Mouse (Mus musculus) liver, embryonic 14.5 days (tissue): ENCODE data around the gene Rpgrip1l. TPM values are rescaled to one million over a fixed set of nuclear protein-coding genes. Genes with fewer than 3 reads are reported as not detected.

Experiments used
- ATAC-seq: fragments of 200-750 bp; cut with Nextera tagmentation; 2 replicates; pipeline ENCODE4 v1.8.0; 2017; ENCODE audit warnings: moderate number of reproducible peaks, mild to moderate bottlenecking, moderate library complexity; ENCODE audit not compliant: insufficient read depth
- DNase-seq, 3 experiments: peaks; one replicate each; pipeline ENCODE4 v3.0.0-alpha.2; 2012 to 2013; ENCODE audit warnings: low read depth in 3 of 3, low spot score in 3 of 3
- H3K27ac ChIP-seq: fragments of 300-500 bp; sonication (generic); 2 replicates; pipeline ENCODE4 v1.5.1; 2014; ENCODE audit warnings: moderate library complexity, mild to moderate bottlenecking, control low read depth, inconsistent platforms
- H3K27me3 ChIP-seq: fragments of 300-500 bp; sonication (generic); 2 replicates; pipeline ENCODE4 v1.6.1; 2014; ENCODE audit warnings: mild to moderate bottlenecking, low read length, moderate library complexity; ENCODE audit not compliant: control insufficient read depth, insufficient read depth
- H3K36me3 ChIP-seq: fragments of 300-500 bp; sonication (generic); replicated peaks from 2 replicates; pipeline ENCODE4 v1.6.1; 2014; ENCODE audit warnings: low read depth; ENCODE audit not compliant: control insufficient read depth, insufficient read depth
- H3K4me1 ChIP-seq, 2 experiments: fragments of 200-500 bp in 1 of 2; fragments of 300-500 bp in 1 of 2; sonication (generic) in 1 of 2; replicated peaks; 2 replicates each; pipeline ENCODE4 v1.6.1; 2012 to 2014; ENCODE audit warnings: antibody characterized with exemption in 1 of 2, inconsistent platforms in 1 of 2, low read length in 1 of 2; ENCODE audit not compliant: control insufficient read depth in 2 of 2, insufficient read depth in 2 of 2
- H3K4me2 ChIP-seq: fragments of 300-500 bp; sonication (generic); 2 replicates; pipeline ENCODE4 v1.6.1; 2014; ENCODE audit warnings: low read depth, mild to moderate bottlenecking, control low read depth, moderate library complexity
- H3K4me3 ChIP-seq, 2 experiments: fragments of 200-500 bp in 1 of 2; fragments of 300-500 bp in 1 of 2; sonication (generic) in 1 of 2; 2 replicates each; pipeline ENCODE4 v1.5.1; 2012 to 2014; ENCODE audit warnings: low read depth in 2 of 2, low read length in 2 of 2, mild to moderate bottlenecking in 2 of 2, control low read depth in 1 of 2, inconsistent platforms in 1 of 2, moderate library complexity in 1 of 2; ENCODE audit not compliant: insufficient read depth in 1 of 2
- H3K9ac ChIP-seq: fragments of 300-500 bp; sonication (generic); replicated peaks from 2 replicates; pipeline ENCODE4 v1.6.1; 2014; ENCODE audit warnings: mild to moderate bottlenecking, control low read depth, moderate library complexity
- H3K9me3 ChIP-seq: fragments of 300-500 bp; sonication (generic); 2 replicates; pipeline ENCODE4 v1.6.1; 2016; ENCODE audit warnings: low read length, mixed read lengths; ENCODE audit not compliant: control insufficient read depth
- CTCF ChIP-seq: IDR thresholded peaks from 2 replicates; pipeline ENCODE4 v1.5.1; 2016; ENCODE audit warnings: antibody characterized with exemption, low read depth, control low read depth
- EP300 ChIP-seq: IDR thresholded peaks from 2 replicates; pipeline ENCODE4 v1.6.1; 2016; ENCODE audit warnings: antibody characterized with exemption, low read depth
- WGBS: fragments of 180-500 bp; shearing (Covaris S2); extraction: QIAGEN DNeasy Blood & Tissue Kit; methylation state at CpG from one replicate; pipeline ENCODE4 v1.1.7; 2014; ENCODE audit not compliant: insufficient replicate concordance; 5-methylcytosine and 5-hydroxymethylcytosine counted together
- polyA plus RNA-seq, 2 experiments: library from polyadenylated mRNA; depleted of rRNA in 1 of 2; stranded (reverse) in 1 of 2; unstranded in 1 of 2; fragments of >200 nt; fragmentation: Nextera tagmentation in 1 of 2; extraction: Ambion mirVana in 1 of 2; gene quantifications; 2 replicates each; pipeline versions ENCODE4 v1.2.1 to v1.2.3; 2012 to 2014

Gene Rpgrip1l
- polyA plus RNA-seq, 2 experiments: 1.1 to 3.3 TPM

- WGBS: 32% methylated on average over 3 of the region's 3 CpGs
Measured at GRCm38 (mm10) chr8:91352598-91352997, 39.5 kb upstream of the Rpgrip1l start.

GRCm38 (mm10) chr8:91350628-91351027 is 37.6 kb upstream of the Rpgrip1l start:
- TF ChIP-seq EP300: no peak
- TF ChIP-seq CTCF: no peak
- H3K9ac ChIP-seq: no peak overlapping the region
- no peak for ATAC-seq

More at GRCm38 (mm10) chr8:91352598-91352997, 39.5 kb upstream of the Rpgrip1l start:
- Histone ChIP-seq H3K4me3 (no peak overlapping the region), H3K4me2 (no peak overlapping the region), H3K36me3 (no peaks in the 10 kb centered on the region), H3K27ac (no peak overlapping the region), H3K9me3 (no peaks in the 10 kb centered on the region), H3K9ac (no peak overlapping the region; the same call in 1 of the 2 replicates), H3K27me3 (no peaks in the 10 kb centered on the region), H3K4me1 (peaks cover 4 to 16% of the 10 kb centered on the region in 2 experiments)
- DNase-seq: peak in 1 of 3 experiments; percentile 26
- no peak for TF ChIP-seq EP300
- no peak for TF ChIP-seq CTCF
- peak; percentile 80 for ATAC-seq

GRCm38 (mm10) chr8:91349816-91350215 is 36.8 kb upstream of the Rpgrip1l start:
- Histone ChIP-seq H3K36me3 (no peaks in the 10 kb centered on the region), H3K27me3 (no peaks in the 10 kb centered on the region), H3K4me2 (no peak overlapping the region), H3K9me3 (no peaks in the 10 kb centered on the region), H3K4me1 (peaks cover 4 to 20% of the 10 kb centered on the region in 2 experiments), H3K27ac (no peak overlapping the region), H3K4me3 (no peak overlapping the region), H3K9ac (no peak overlapping the region)
- no peak for TF ChIP-seq EP300
- no peak for TF ChIP-seq CTCF
- no peak for ATAC-seq
- 76% methylated on average over 7 of the region's 7 CpGs for WGBS
- DNase-seq: no peak

More at GRCm38 (mm10) chr8:91350628-91351027, 37.6 kb upstream of the Rpgrip1l start:
- Histone ChIP-seq H3K27me3 (no peaks in the 10 kb centered on the region), H3K4me2 (no peak overlapping the region), H3K4me1 (peaks cover 4 to 20% of the 10 kb centered on the region in 2 experiments), H3K27ac (no peak overlapping the region), H3K9me3 (no peaks in the 10 kb centered on the region), H3K4me3 (no peak overlapping the region), H3K36me3 (no peaks in the 10 kb centered on the region)
- DNase-seq: no peak
- 71% methylated on average over 7 of the region's 7 CpGs for WGBS

GRCm38 (mm10) chr8:91347595-91347994 is 34.5 kb upstream of the Rpgrip1l start:
- no peak for DNase-seq
- Histone ChIP-seq H3K9me3 (no peaks in the 10 kb centered on the region), H3K9ac (no peak overlapping the region), H3K4me2 (no peak overlapping the region), H3K27ac (no peak overlapping the region), H3K36me3 (no peaks in the 10 kb centered on the region), H3K4me1 (peaks cover 3 to 19% of the 10 kb centered on the region in 2 experiments; a peak in 3 of 4 replicates), H3K4me3 (no peak overlapping the region), H3K27me3 (no peaks in the 10 kb centered on the region)
- WGBS: 67% methylated on average over 6 of the region's 6 CpGs
- ATAC-seq: no peak
- TF ChIP-seq CTCF (no peak), EP300 (no peak)

- Histone ChIP-seq H3K27ac (no peak overlapping the region), H3K4me2 (no peak overlapping the region), H3K9me3 (no peaks in the 10 kb centered on the region), H3K36me3 (no peaks in the 10 kb centered on the region), H3K4me3 (no peak overlapping the region), H3K27me3 (no peaks in the 10 kb centered on the region), H3K4me1 (peaks cover 0 to 19% of the 10 kb centered on the region in 2 experiments; a peak in 2 of 4 replicates), H3K9ac (no peak overlapping the region)
- WGBS: 61% methylated on average over 10 of the region's 10 CpGs
- ATAC-seq (no peak), DNase-seq (no peak)
- TF ChIP-seq CTCF (no peak), EP300 (no peak)
Measured at GRCm38 (mm10) chr8:91347146-91347545, 34.1 kb upstream of the Rpgrip1l start.
